Mouse (Mus musculus): ENCODE results near the gene Pip5k1b. TPM values are rescaled to one million over a fixed set of nuclear protein-coding genes. Genes with fewer than 3 reads are reported as not detected.

Gene Pip5k1b
- polyA plus RNA-seq, 1 experiment, result 0.68 TPM

DNA sequence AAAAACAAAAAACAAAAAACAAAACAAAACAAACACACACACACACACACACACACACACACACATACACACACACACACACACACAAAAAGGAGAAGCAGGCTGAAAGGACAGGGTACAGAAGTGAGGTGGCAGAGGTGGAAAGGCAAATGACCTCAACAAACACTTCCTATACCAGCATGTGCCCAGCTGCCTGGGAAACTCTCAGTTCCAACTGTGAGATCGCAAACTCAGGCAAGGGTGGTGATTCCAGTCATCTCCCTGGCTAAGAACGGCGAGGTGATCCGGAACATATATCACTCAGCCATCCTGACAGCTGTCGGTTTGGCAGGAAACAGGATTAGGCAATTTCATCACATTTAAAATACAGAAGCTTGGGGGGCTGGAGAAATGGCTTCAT, 123.2 kb downstream of the Pip5k1b start:
- Histone ChIP-seq H3K36me3 (ENCODE audit: control insufficient read depth, insufficient read depth) (no peaks in the 10 kb centered on the region), H3K79me2 (ENCODE audit: control insufficient read depth, insufficient read depth) (no peaks in the 10 kb centered on the region), H3K4me3 (ENCODE audit: insufficient read depth, poor library complexity, severe bottlenecking) (no peak overlapping the region), H3K79me3 (ENCODE audit: low read depth) (no peaks in the 10 kb centered on the region), H3ac (ENCODE audit: control insufficient read depth, insufficient read length, low read depth) (no peak overlapping the region), H3K27me3 (ENCODE audit: control insufficient read depth, insufficient read depth, insufficient read length) (no peaks in the 10 kb centered on the region)
- TF ChIP-seq MYOD1 (IDR thresholded peaks at IDR 0.05; ENCODE audit: control insufficient read depth, insufficient read length, low read depth) (no peak), CEBPB (IDR thresholded peaks at IDR 0.05; ENCODE audit: low read depth) (no peak), MYOG (IDR thresholded peaks at IDR 0.05; ENCODE audit: control insufficient read depth, extremely low read depth, insufficient read length) (no peak), FOSL1 (IDR thresholded peaks at IDR 0.05; ENCODE audit: insufficient read depth, low read length, poor library complexity, severe bottlenecking) (no peak), CTCF (IDR thresholded peaks at IDR 0.05; ENCODE audit: control insufficient read depth, insufficient read depth, insufficient read length) (no peak), MAX (IDR thresholded peaks at IDR 0.05) (no peak), USF1 (IDR thresholded peaks at IDR 0.05; ENCODE audit: low read depth) (no peak)

DNA sequence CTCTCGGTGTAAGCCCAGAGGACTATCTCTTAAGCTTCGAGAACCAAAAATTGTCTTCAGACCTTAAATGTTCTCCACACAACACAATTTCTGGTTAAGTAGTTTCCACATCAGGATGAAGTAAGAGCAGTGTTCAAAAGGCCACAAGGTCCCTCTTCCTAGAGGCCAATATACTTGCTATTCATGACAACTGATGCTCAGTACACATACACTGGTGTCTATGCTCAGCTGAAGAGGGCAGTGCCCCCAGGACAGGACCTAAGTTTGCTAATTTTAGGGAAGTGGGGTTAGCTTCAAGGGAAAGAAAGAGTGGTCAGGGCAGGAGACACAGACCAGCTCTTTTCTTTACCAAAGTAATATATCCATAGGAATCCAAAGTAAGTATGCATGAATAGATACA, 124.3 kb downstream of the Pip5k1b start:
- no peak for TF ChIP-seq CTCF (IDR thresholded peaks at IDR 0.05; ENCODE audit: control insufficient read depth, insufficient read depth, insufficient read length)
- TF ChIP-seq FOSL1 (IDR thresholded peaks at IDR 0.05; ENCODE audit: insufficient read depth, low read length, poor library complexity, severe bottlenecking), result no peak
- no peak for TF ChIP-seq USF1 (IDR thresholded peaks at IDR 0.05; ENCODE audit: low read depth)
- TF ChIP-seq MAX (IDR thresholded peaks at IDR 0.05), result no peak
- TF ChIP-seq CEBPB (IDR thresholded peaks at IDR 0.05; ENCODE audit: low read depth), result no peak
- TF ChIP-seq MYOG (IDR thresholded peaks at IDR 0.05; ENCODE audit: control insufficient read depth, extremely low read depth, insufficient read length), result no peak
- no peak for TF ChIP-seq MYOD1 (IDR thresholded peaks at IDR 0.05; ENCODE audit: control insufficient read depth, insufficient read length, low read depth)
- Histone ChIP-seq H3K27me3 (ENCODE audit: control insufficient read depth, insufficient read depth, insufficient read length) (no peaks in the 10 kb centered on the region), H3ac (ENCODE audit: control insufficient read depth, insufficient read length, low read depth) (no peak overlapping the region), H3K4me3 (ENCODE audit: insufficient read depth, poor library complexity, severe bottlenecking) (no peak overlapping the region), H3K79me3 (ENCODE audit: low read depth) (no peaks in the 10 kb centered on the region), H3K79me2 (ENCODE audit: control insufficient read depth, insufficient read depth) (no peaks in the 10 kb centered on the region), H3K36me3 (ENCODE audit: control insufficient read depth, insufficient read depth) (no peaks in the 10 kb centered on the region)

DNA sequence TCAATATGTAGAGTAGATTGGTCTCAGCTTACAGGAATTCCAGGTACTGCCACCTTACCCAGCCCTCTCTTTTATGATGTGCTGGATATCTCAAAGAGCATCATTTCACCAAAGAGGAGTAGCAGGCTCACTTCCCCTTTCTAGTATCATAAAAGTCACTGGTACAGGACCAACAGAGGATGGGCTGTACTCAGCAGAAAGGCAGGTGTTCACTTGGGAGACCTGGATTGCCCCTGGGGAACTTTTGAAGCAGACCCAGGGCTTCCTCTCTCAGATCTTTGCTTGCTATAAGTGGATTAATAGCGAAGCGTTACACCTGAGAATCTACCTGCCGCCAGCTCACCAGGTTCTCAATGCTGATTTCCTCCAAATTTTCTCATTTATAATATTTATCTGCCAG, 127.7 kb downstream of the Pip5k1b start:
- Histone ChIP-seq H3K36me3 (ENCODE audit: control insufficient read depth, insufficient read depth) (no peaks in the 10 kb centered on the region), H3K4me3 (ENCODE audit: insufficient read depth, poor library complexity, severe bottlenecking) (no peak overlapping the region), H3ac (ENCODE audit: control insufficient read depth, insufficient read length, low read depth) (no peak overlapping the region), H3K79me3 (ENCODE audit: low read depth) (no peaks in the 10 kb centered on the region), H3K79me2 (ENCODE audit: control insufficient read depth, insufficient read depth) (no peaks in the 10 kb centered on the region), H3K27me3 (ENCODE audit: control insufficient read depth, insufficient read depth, insufficient read length) (no peaks in the 10 kb centered on the region)
- TF ChIP-seq CTCF (IDR thresholded peaks at IDR 0.05; ENCODE audit: control insufficient read depth, insufficient read depth, insufficient read length) (no peak), MAX (IDR thresholded peaks at IDR 0.05) (no peak), MYOD1 (IDR thresholded peaks at IDR 0.05; ENCODE audit: control insufficient read depth, insufficient read length, low read depth) (no peak), USF1 (IDR thresholded peaks at IDR 0.05; ENCODE audit: low read depth) (no peak), MYOG (IDR thresholded peaks at IDR 0.05; ENCODE audit: control insufficient read depth, extremely low read depth, insufficient read length) (no peak), FOSL1 (IDR thresholded peaks at IDR 0.05; ENCODE audit: insufficient read depth, low read length, poor library complexity, severe bottlenecking) (no peak), CEBPB (IDR thresholded peaks at IDR 0.05; ENCODE audit: low read depth) (no peak)

DNA sequence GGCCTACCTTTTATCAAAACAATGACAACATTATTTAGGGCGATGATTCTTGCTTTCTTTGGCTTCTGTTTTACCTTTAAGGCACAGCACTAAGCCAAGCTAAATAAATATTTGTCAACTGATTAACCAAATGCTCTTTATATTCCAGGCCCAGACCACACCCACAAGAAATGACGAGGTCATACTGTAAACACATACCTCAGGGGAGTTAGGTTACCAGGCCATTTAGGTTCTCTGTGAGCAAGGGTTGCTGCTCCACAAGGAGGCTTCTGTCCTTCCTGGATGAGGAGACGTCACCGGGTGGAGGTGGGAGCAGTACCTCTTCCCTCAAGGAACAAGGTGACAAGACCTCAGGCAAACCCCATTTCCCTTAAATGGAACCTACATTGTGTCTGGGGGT, 128.4 kb downstream of the Pip5k1b start:
- H3K79me2 ChIP-seq (ENCODE audit: control insufficient read depth, insufficient read depth), result no peaks in the 10 kb centered on the region
- H3K27me3 ChIP-seq (ENCODE audit: control insufficient read depth, insufficient read depth, insufficient read length), result no peaks in the 10 kb centered on the region
- no peak overlapping the region for H3K4me3 ChIP-seq (ENCODE audit: insufficient read depth, poor library complexity, severe bottlenecking)
- no peaks in the 10 kb centered on the region for H3K79me3 ChIP-seq (ENCODE audit: low read depth)
- no peaks in the 10 kb centered on the region for H3K36me3 ChIP-seq (ENCODE audit: control insufficient read depth, insufficient read depth)
- TF ChIP-seq FOSL1 (IDR thresholded peaks at IDR 0.05; ENCODE audit: insufficient read depth, low read length, poor library complexity, severe bottlenecking), result no peak
- no peak overlapping the region for H3ac ChIP-seq (ENCODE audit: control insufficient read depth, insufficient read length, low read depth)

DNA sequence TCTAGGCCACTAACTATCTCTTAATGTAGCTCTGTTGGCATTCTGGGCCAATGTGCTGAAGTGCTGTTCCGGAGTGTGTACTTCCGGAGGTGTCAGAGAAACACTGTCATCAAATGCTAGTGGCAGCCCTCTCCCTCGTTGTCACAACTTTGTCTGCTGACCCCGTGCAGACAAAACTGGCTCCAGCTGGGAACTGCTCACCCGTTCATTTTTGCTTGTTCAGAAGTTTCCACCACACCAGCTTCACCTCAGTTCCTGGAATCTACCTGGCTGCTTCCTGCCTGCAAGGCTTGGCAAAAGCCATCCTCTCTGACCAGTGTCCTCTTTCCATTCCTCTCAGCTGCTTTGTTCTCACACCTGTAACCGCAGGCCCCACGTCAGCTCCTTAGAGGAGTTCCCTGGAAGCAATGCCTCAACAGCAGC, 128.9 kb downstream of the Pip5k1b start:
- no peak overlapping the region for H3ac ChIP-seq (ENCODE audit: control insufficient read depth, insufficient read length, low read depth)
- H3K79me2 ChIP-seq (ENCODE audit: control insufficient read depth, insufficient read depth), result no peaks in the 10 kb centered on the region
- TF ChIP-seq FOSL1 (IDR thresholded peaks at IDR 0.05; ENCODE audit: insufficient read depth, low read length, poor library complexity, severe bottlenecking) (no peak), MYOG (IDR thresholded peaks at IDR 0.05; ENCODE audit: control insufficient read depth, extremely low read depth, insufficient read length) (no peak), MYOD1 (IDR thresholded peaks at IDR 0.05; ENCODE audit: control insufficient read depth, insufficient read length, low read depth) (no peak), CTCF (IDR thresholded peaks at IDR 0.05; ENCODE audit: control insufficient read depth, insufficient read depth, insufficient read length) (no peak), CEBPB (IDR thresholded peaks at IDR 0.05; ENCODE audit: low read depth) (no peak), USF1 (IDR thresholded peaks at IDR 0.05; ENCODE audit: low read depth) (no peak), MAX (IDR thresholded peaks at IDR 0.05) (no peak)
- no peaks in the 10 kb centered on the region for H3K27me3 ChIP-seq (ENCODE audit: control insufficient read depth, insufficient read depth, insufficient read length)
- no peaks in the 10 kb centered on the region for H3K79me3 ChIP-seq (ENCODE audit: low read depth)
- no peak overlapping the region for H3K4me3 ChIP-seq (ENCODE audit: insufficient read depth, poor library complexity, severe bottlenecking)
- no peaks in the 10 kb centered on the region for H3K36me3 ChIP-seq (ENCODE audit: control insufficient read depth, insufficient read depth)

DNA sequence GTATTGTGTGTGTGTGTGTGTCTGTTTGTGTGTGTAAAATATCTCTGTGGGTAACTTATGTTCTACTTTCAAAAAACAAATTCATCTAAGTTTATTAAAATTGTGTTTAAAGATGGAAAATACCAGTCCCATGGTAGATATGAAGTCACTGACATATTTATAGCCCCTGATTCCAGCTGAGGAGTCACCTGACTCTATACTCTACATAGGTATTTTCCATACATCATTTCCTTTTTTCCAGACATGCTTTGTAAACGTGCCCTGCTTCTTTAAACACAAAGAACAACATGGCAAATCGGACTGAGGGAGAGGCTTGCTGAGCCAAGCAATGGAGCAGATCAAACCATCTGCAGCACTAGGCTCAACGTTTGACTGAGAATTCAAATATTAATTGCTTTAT, 137.6 kb downstream of the Pip5k1b start:
- Histone ChIP-seq H3K36me3 (ENCODE audit: control insufficient read depth, insufficient read depth) (no peaks in the 10 kb centered on the region), H3K27me3 (ENCODE audit: control insufficient read depth, insufficient read depth, insufficient read length) (no peaks in the 10 kb centered on the region), H3ac (ENCODE audit: control insufficient read depth, insufficient read length, low read depth) (no peak overlapping the region), H3K79me3 (ENCODE audit: low read depth) (no peaks in the 10 kb centered on the region), H3K79me2 (ENCODE audit: control insufficient read depth, insufficient read depth) (no peaks in the 10 kb centered on the region), H3K4me3 (ENCODE audit: insufficient read depth, poor library complexity, severe bottlenecking) (no peak overlapping the region)
- TF ChIP-seq MYOG (IDR thresholded peaks at IDR 0.05; ENCODE audit: control insufficient read depth, extremely low read depth, insufficient read length) (no peak), CTCF (IDR thresholded peaks at IDR 0.05; ENCODE audit: control insufficient read depth, insufficient read depth, insufficient read length) (no peak), USF1 (IDR thresholded peaks at IDR 0.05; ENCODE audit: low read depth) (no peak), MAX (IDR thresholded peaks at IDR 0.05) (no peak), MYOD1 (IDR thresholded peaks at IDR 0.05; ENCODE audit: control insufficient read depth, insufficient read length, low read depth) (no peak), CEBPB (IDR thresholded peaks at IDR 0.05; ENCODE audit: low read depth) (no peak), FOSL1 (IDR thresholded peaks at IDR 0.05; ENCODE audit: insufficient read depth, low read length, poor library complexity, severe bottlenecking) (no peak)
